Mouse (Mus musculus) NIH3T3 (cell line): ENCODE measurements at regions not wholly inside any gene's neighbourhood (a gene's known extent, or its start where the extent isn't known, plus 50 kb on each side); places are given as distances from the start of the nearest gene placed in this dataset.

Experiments used
- DNase-seq: peaks from one replicate; pipeline ENCODE4 v3.0.0-alpha.2; 2012; ENCODE audit warnings: low read depth

- DNase-seq = no peak
These were observed 601.2 kb downstream of the Dok5 start for GRCm38 (mm10) chr2:171332826-171333225.

- DNase-seq = no peak
These were observed 599.9 kb downstream of the Dok5 start for GRCm38 (mm10) chr2:171331529-171331928.

GRCm38 (mm10) chr2:171326909-171327308 is 595.3 kb downstream of the Dok5 start:
- no peak for DNase-seq

DNA sequence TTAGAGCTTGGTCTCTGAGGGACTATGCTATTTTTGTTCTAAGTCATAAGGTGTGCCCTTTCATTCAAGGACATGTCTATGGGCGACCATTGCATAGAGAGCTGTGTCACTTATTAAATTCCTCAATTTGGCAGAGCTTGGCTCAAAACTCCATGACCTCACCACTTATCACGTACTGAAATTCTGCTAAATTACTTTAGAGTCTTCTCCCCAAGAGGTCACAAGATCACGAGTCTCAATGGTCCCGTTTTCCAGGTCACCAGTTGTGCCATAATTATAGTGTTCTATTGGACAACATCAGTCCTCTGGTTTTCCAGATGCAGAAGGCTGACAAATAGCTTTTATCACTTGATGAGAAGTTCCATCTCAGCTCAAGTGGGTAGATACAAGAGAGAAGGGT is 576.9 kb downstream of the Dok5 start:
- DNase-seq = no peak

DNA sequence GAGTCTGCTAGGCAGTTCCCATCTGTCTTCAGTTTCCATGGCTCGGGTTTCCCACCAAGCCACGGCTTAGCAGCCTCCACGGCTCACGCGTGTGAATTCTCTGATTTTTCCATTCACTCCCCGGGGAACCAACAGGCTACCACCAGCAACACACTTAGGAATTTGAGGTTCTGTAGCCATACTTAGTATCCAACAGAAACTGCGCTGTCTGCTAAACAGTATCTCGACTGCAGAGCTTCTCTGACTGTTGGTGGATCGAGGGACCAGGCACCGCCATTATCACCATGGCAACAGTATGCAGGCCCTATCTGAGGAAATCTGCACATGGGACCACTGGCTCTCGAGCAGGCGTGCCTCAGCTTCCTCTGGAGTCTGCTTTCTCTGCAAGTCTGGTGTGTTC is 574.4 kb downstream of the Dok5 start:
- no peak for DNase-seq

- DNase-seq = no peak
These were observed 566.9 kb downstream of the Dok5 start for GRCm38 (mm10) chr2:171298519-171298918.

GRCm38 (mm10) chr2:171295603-171296002 is 564.0 kb downstream of the Dok5 start:
- no peak for DNase-seq

- DNase-seq = no peak
These were observed 561.0 kb downstream of the Dok5 start for GRCm38 (mm10) chr2:171292579-171292978.

DNA sequence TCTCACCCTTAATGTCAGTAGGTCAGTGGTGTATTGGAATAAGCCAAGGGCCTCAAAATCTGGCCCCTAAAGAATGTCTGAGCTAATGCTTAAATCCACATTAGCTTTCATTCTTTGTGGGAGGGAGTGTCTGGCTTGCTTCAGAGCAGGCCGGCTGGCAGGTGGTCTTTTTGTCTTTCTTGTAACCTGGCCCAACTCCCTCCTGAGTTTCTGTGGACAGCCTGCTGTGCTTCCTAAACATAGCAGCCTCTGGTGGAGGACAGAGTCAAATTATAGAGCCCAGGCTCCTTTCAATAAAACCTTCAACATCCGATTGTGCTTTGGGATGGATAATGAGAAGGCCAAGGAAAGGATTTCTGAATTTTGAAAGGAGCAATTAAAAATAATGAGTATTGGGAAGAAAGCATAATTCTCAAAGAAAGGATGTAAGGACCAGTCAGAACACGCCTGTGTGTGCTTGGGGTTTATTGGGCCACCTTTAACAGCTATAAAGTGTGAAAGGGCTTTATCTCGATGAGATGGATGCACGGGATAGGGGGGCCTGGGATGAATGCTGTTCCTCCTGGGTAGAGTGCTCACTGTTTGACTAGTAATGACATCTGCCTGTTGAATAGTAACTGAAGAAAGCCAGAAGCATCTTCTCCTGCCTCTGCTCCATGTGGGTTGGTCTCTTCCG is 554.2 kb downstream of the Dok5 start:
- DNase-seq = no peak

- no peak for DNase-seq
These were observed 548.5 kb downstream of the Dok5 start for GRCm38 (mm10) chr2:171280132-171280531.

GRCm38 (mm10) chr2:171279319-171279718 is 547.7 kb downstream of the Dok5 start:
- DNase-seq = no peak

DNA sequence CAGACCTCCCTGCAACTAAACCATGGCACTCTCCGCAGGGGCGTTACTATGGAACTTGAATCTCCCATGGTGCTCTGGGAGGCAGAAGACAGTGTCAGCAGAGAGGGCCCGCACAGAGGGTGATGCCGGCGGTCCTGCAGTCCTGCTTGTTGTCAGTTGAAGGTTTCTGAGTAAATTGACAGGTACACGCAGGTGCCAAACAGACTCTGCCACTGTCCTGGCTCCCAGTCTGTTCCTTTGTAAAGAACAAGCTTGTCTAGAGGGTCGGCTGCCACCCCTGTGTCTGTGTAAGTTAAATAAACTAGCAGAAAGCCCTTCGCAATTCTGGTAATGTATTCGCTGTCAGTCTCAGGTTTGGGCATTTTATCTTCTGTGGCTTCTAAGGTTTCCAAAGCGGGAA is 521.6 kb downstream of the Dok5 start:
- no peak for DNase-seq

GRCm38 (mm10) chr2:171245391-171245790 is 513.8 kb downstream of the Dok5 start:
- no peak for DNase-seq

- DNase-seq = no peak
These were observed 510.7 kb downstream of the Dok5 start for GRCm38 (mm10) chr2:171242356-171242755.

GRCm38 (mm10) chr2:171237276-171237960 is 505.8 kb downstream of the Dok5 start:
- no peak for DNase-seq

DNA sequence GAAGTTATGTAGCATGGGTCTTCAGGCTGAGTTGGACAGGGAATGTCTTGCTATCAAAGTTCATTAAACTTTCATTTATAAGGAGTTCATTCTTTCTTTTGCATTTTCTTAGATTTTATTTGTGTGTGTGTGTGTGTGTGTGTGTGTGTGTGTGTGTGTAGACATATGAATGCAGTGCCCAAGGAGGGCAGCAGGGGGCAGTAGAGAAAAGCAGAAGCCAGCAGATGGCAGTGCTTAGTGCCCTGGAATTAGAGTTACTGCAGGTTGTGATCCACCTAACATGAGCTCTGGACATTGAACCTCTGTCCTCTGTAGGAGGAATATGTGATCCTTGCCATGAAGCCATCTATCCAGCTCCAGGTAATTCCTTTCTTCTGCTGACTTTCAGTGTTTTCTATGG is 501.2 kb downstream of the Dok5 start:
- DNase-seq = no peak

GRCm38 (mm10) chr2:171231288-171232050 is 499.9 kb downstream of the Dok5 start:
- DNase-seq = no peak

DNA sequence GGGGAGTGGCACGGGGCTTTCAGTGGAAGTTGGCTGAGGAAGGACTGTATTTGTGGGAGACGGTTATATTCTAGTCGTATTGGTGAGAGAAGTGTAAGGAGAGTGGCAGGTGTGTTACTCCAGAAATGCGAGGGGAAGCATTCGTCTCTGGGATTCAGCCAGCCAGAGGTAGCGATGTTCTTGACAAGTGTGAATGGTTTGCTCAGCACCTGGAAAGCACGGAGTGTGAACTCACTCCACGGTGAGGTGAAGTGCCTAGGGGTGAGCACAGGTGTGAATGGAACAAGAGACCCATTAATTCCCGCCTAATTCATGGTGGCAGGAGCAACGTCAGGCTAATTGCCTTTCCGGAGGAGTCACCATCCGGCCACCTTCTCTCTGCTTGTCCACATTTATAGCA is 498.9 kb downstream of the Dok5 start:
- no peak for DNase-seq

- no peak for DNase-seq
These were observed 496.6 kb downstream of the Dok5 start for GRCm38 (mm10) chr2:171228229-171228628.

GRCm38 (mm10) chr2:171213792-171214191 is 482.2 kb downstream of the Dok5 start:
- no peak for DNase-seq

- no peak for DNase-seq
These were observed 464.9 kb downstream of the Dok5 start for GRCm38 (mm10) chr2:171196472-171196871.

DNA sequence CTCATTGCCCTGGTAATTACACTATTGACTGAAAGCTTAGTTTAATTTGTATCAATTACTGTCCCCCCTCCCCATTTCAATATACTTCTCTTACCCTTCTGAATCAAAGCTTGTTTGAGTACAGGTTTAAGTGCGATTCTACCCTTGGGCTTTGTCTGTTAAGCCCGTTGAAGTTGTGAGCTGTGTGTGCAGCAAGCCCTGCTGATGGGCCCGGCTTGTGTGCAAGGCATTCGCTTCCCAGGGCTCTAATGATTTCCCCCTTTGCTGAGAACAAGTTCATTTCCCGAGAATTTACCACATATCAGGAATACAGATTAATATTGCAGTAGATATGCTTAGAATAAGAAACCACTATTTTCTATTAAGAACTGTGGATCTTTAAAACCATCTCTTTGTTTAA is 460.6 kb downstream of the Dok5 start:
- DNase-seq = no peak
